Mouse (Mus musculus): Measurements from ENCODE around the gene Bend3. TPM values are rescaled to one million over a fixed set of nuclear protein-coding genes. Genes with fewer than 3 reads are reported as not detected.
"Not testable (repeated sequence)": the region's sequence is repeated elsewhere in the genome, so short reads cannot be mapped to it uniquely, and the experiment has no call there.

The Bend3 gene
- polyA plus RNA-seq, 1 experiment from 2014 or later = 4.1 TPM

- Histone ChIP-seq H3K9me3 (ENCODE audit: low read length) (no peaks in the 10 kb centered on the region), H3K27me3 (ENCODE audit: insufficient read depth, low read length) (no peaks in the 10 kb centered on the region), H3K4me3 (ENCODE audit: low read length) (no peak overlapping the region), H3K27ac (ENCODE audit: low read length) (peak overlapping the region; percentile 92), H3K4me2 (replicated peaks; ENCODE audit: low read depth, low read length) (0 out of 2 replicates have a peak overlapping the region, but pooled peaks have one; percentile 26), H3K36me3 (ENCODE audit: insufficient read depth, low read length) (peaks cover 14% of the 10 kb centered on the region; the same call in 1 of the 2 replicates), H3K9ac (replicated peaks; ENCODE audit: low read length) (no peak overlapping the region), H3K4me1 (ENCODE audit: insufficient read depth, low read length) (peaks cover 22% of the 10 kb centered on the region; the same call in 1 of the 2 replicates)
- ATAC-seq (ENCODE audit: low FRiP score, low TSS enrichment) = 0 out of 2 replicates have a peak, but pooled peaks have one; percentile 36
- WGBS = 49% methylated on average over 4 of the region's 4 CpGs
These were observed 39.2 kb downstream of the Bend3 start for GRCm38 (mm10) chr10:43517836-43518235.

- H3K27ac ChIP-seq (ENCODE audit: low read length) = peak overlapping the region; percentile 92
- WGBS = 56% methylated on average over 11 of the region's 13 CpGs
- peak; percentile 46; the same call in 1 of the 2 replicates for ATAC-seq (ENCODE audit: low FRiP score, low TSS enrichment)
- H3K4me2 ChIP-seq (replicated peaks; ENCODE audit: low read depth, low read length) = peak overlapping the region; percentile 26; the same call in 1 of the 2 replicates
- no peaks in the 10 kb centered on the region for H3K27me3 ChIP-seq (ENCODE audit: insufficient read depth, low read length)
- H3K9ac ChIP-seq (replicated peaks; ENCODE audit: low read length) = no peak overlapping the region
- peaks cover 22% of the 10 kb centered on the region; the same call in 1 of the 2 replicates for H3K4me1 ChIP-seq (ENCODE audit: insufficient read depth, low read length)
- H3K9me3 ChIP-seq (ENCODE audit: low read length) = no peaks in the 10 kb centered on the region
- peaks cover 9% of the 10 kb centered on the region; the same call in 1 of the 2 replicates for H3K36me3 ChIP-seq (ENCODE audit: insufficient read depth, low read length)
- peak overlapping the region; percentile 11; the same call in 1 of the 2 replicates for H3K4me3 ChIP-seq (ENCODE audit: low read length)
These were observed 39.7 kb downstream of the Bend3 start for GRCm38 (mm10) chr10:43518368-43518767.

DNA sequence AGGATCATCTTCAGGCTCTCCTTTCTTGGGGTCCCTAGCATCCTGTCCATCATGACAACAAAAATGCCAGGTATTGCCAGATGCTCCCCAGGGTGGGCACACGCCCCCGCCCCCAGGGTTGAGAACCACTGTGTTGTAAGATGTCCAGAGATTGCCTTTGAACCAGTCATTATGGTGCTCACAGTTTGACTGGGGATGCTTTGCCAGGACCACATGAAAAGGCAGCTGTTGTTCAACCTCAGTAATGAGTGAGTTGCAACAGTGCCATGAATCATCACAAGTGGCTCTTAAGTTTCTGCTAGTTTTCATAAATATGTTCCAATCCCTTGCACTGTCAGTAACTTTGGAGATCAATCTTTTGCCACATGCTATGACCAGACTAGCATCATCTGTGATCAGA lies 41.3 kb downstream of the Bend3 start:
- Histone ChIP-seq H3K36me3 (ENCODE audit: insufficient read depth, low read length) (peaks cover 4% of the 10 kb centered on the region; the same call in 1 of the 2 replicates), H3K27ac (ENCODE audit: low read length) (no peak overlapping the region), H3K4me2 (replicated peaks; ENCODE audit: low read depth, low read length) (no peak overlapping the region), H3K27me3 (ENCODE audit: insufficient read depth, low read length) (no peaks in the 10 kb centered on the region), H3K9me3 (ENCODE audit: low read length) (no peaks in the 10 kb centered on the region), H3K9ac (replicated peaks; ENCODE audit: low read length) (no peak overlapping the region), H3K4me3 (ENCODE audit: low read length) (no peak overlapping the region), H3K4me1 (ENCODE audit: insufficient read depth, low read length) (peaks cover 22% of the 10 kb centered on the region; the same call in 1 of the 2 replicates)
- no peak for ATAC-seq (ENCODE audit: low FRiP score, low TSS enrichment)
- WGBS = 97% methylated on average over 2 of the region's 2 CpGs

DNA sequence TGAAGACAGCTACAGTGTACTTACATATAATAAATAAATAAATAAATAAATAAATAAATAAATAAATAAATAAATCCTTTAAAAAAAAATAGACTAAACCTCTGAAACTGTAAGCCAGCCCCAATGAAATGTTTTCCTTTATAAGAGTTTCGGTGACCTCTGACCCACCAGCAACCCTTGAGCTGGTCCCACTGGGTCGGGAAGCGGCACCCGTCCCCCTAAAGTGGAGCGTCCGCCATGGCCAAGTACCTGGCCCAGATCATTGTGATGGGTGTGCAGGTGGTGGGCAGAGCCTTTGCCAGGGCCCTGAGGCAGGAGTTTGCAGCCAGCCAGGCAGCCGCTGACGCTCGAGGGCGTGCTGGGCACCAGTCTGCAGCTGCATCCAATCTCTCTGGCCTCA lies 45.3 kb downstream of the Bend3 start, which contains the start of gene Gm9803:
TSS of gene Gm9803 (plus strand) at position 154 of the 400 bp plus-strand sequence.
- not testable (repeated sequence) for H3K9ac ChIP-seq (replicated peaks; ENCODE audit: low read length); H3K27ac ChIP-seq (ENCODE audit: low read length); H3K9me3 ChIP-seq (ENCODE audit: low read length); H3K4me3 ChIP-seq (ENCODE audit: low read length); ATAC-seq (ENCODE audit: low FRiP score, low TSS enrichment); H3K4me2 ChIP-seq (replicated peaks; ENCODE audit: low read depth, low read length); H3K4me1 ChIP-seq (ENCODE audit: insufficient read depth, low read length); H3K27me3 ChIP-seq (ENCODE audit: insufficient read depth, low read length)
- H3K36me3 ChIP-seq (ENCODE audit: insufficient read depth, low read length) = peaks cover 12% of the 10 kb centered on the region; the same call in 1 of the 2 replicates
- WGBS = 95% methylated on average over 10 of the region's 10 CpGs

- no peak overlapping the region for H3K4me3 ChIP-seq (ENCODE audit: low read length)
- peak overlapping the region; percentile 35 for H3K27ac ChIP-seq (ENCODE audit: low read length)
- H3K4me2 ChIP-seq (replicated peaks; ENCODE audit: low read depth, low read length) = no peak overlapping the region
- 47% methylated on average over 15 of the region's 15 CpGs for WGBS
- no peaks in the 10 kb centered on the region for H3K4me1 ChIP-seq (ENCODE audit: insufficient read depth, low read length)
- H3K36me3 ChIP-seq (ENCODE audit: insufficient read depth, low read length) = peaks cover 43% of the 10 kb centered on the region
- no peaks in the 10 kb centered on the region for H3K27me3 ChIP-seq (ENCODE audit: insufficient read depth, low read length)
- no peaks in the 10 kb centered on the region for H3K9me3 ChIP-seq (ENCODE audit: low read length)
- H3K9ac ChIP-seq (replicated peaks; ENCODE audit: low read length) = no peak overlapping the region
- 0 out of 2 replicates have a peak, but pooled peaks have one; percentile 39 for ATAC-seq (ENCODE audit: low FRiP score, low TSS enrichment)
These were observed 48.9 kb downstream of the Bend3 start for GRCm38 (mm10) chr10:43527283-43528269.

DNA sequence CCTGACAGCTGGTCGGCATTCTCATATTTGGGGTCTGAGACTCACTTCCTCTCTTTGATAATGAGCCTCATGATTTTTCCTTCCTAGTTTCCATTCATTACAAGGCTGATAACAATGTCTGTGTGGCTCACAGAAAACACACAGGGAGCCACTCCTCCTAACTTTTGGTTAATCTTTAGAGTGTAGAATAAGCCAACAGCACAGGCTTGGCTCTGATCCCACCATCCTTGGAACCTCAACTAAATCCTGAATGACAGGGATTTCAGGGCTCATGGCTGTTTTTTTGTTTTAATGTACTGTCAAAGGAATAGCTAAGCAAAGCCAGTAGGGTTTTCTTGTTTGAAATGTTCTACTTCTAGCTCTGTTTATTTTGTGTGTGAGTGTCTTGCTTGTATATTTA lies 55.8 kb downstream of the Bend3 start:
- Histone ChIP-seq H3K27ac (ENCODE audit: low read length) (no peak overlapping the region), H3K9me3 (ENCODE audit: low read length) (no peaks in the 10 kb centered on the region), H3K36me3 (ENCODE audit: insufficient read depth, low read length) (peaks cover 32% of the 10 kb centered on the region), H3K4me3 (ENCODE audit: low read length) (no peak overlapping the region), H3K4me2 (replicated peaks; ENCODE audit: low read depth, low read length) (no peak overlapping the region), H3K4me1 (ENCODE audit: insufficient read depth, low read length) (peaks cover 12% of the 10 kb centered on the region), H3K9ac (replicated peaks; ENCODE audit: low read length) (no peak overlapping the region), H3K27me3 (ENCODE audit: insufficient read depth, low read length) (no peaks in the 10 kb centered on the region)
- WGBS = 73% methylated on average over 1 of the region's 1 CpGs
- no peak for ATAC-seq (ENCODE audit: low FRiP score, low TSS enrichment)

DNA sequence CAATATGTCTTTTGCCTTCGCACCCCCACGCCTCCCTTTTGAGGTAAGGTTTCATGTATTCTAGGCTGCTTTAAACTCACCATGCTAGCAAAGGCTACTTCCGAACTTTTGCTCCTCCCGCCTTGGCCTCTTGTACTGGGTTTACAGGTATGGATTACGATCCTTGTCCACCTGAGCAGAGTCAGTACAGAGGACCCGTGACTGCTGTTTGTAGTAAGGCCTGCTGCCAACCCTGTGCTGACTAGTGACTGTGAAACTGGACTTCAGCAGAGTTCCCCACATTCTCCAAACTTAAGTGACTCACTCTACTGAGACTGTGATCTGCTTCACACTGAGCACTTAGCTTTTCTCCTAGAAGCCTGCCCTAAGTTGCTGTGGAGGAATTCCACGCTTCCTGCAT lies 59.0 kb downstream of the Bend3 start:
- no peak overlapping the region for H3K27ac ChIP-seq (ENCODE audit: low read length)
- H3K4me2 ChIP-seq (replicated peaks; ENCODE audit: low read depth, low read length) = no peak overlapping the region
- no peaks in the 10 kb centered on the region for H3K27me3 ChIP-seq (ENCODE audit: insufficient read depth, low read length)
- peaks cover 4% of the 10 kb centered on the region for H3K36me3 ChIP-seq (ENCODE audit: insufficient read depth, low read length)
- H3K9me3 ChIP-seq (ENCODE audit: low read length) = no peaks in the 10 kb centered on the region
- no peak overlapping the region for H3K4me3 ChIP-seq (ENCODE audit: low read length)
- no peak for ATAC-seq (ENCODE audit: low FRiP score, low TSS enrichment)
- peaks cover 22% of the 10 kb centered on the region for H3K4me1 ChIP-seq (ENCODE audit: insufficient read depth, low read length)
- no peak overlapping the region for H3K9ac ChIP-seq (replicated peaks; ENCODE audit: low read length)
- 84% methylated on average over 7 of the region's 7 CpGs for WGBS

DNA sequence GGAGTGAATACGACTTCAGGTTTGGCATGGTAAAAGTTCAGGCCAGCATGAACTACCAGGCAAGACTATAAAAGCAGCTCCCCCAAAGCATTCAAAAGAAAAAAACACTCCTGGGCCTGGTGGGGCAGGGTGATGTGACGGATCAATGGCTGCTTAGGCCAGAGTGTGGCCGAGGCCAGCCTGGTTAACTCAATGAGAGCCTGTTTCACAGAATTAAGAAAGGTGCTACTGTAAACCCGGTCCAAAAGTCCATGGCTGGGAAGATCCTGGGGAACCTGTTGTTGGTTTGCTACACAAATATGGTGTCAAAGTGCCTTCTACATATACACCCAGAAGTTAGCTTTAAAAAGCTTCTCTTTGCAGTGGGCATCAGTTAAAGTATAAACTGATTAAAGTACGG lies 60.2 kb downstream of the Bend3 start:
- ATAC-seq (ENCODE audit: low FRiP score, low TSS enrichment) = no peak
- Histone ChIP-seq H3K4me1 (ENCODE audit: insufficient read depth, low read length) (peaks cover 22% of the 10 kb centered on the region), H3K27me3 (ENCODE audit: insufficient read depth, low read length) (no peaks in the 10 kb centered on the region), H3K9me3 (ENCODE audit: low read length) (no peaks in the 10 kb centered on the region), H3K9ac (replicated peaks; ENCODE audit: low read length) (peak overlapping the region; percentile 93; the same call in 1 of the 2 replicates), H3K27ac (ENCODE audit: low read length) (peak overlapping the region; percentile 39; the same call in 1 of the 2 replicates), H3K4me2 (replicated peaks; ENCODE audit: low read depth, low read length) (peak overlapping the region; percentile 79), H3K4me3 (ENCODE audit: low read length) (no peak overlapping the region), H3K36me3 (ENCODE audit: insufficient read depth, low read length) (no peaks in the 10 kb centered on the region)
- WGBS = 69% methylated on average over 5 of the region's 5 CpGs

DNA sequence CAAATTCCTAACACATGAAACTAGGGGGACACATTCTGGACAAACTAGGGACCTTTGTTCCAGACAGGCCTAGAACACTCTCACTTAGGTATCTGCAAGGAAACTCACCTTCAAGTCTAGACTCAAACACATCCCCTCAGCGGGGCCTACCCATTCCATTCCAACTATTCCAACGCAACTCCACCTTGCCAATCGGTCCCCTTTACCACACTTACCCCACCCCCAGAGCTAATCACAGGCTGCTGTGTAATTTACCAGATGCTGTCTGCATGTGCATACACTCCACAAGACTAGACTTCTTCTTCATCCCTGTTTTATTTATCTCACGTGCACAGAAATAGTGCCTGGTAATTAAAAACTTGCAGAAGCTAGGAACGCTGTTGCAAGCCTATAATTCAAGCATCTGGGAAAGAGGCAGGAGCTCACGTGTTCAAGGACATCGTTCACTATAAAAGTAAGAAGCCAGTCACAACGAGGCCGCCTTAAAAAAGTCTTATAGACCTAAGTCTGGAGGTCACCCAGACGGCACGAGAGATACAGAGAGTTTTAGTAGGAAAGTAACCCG lies 61.2 kb downstream of the Bend3 start:
- no peaks in the 10 kb centered on the region for H3K27me3 ChIP-seq (ENCODE audit: insufficient read depth, low read length)
- peak overlapping the region; percentile 77 for H3K27ac ChIP-seq (ENCODE audit: low read length)
- WGBS = 17% methylated on average over 12 of the region's 12 CpGs
- H3K4me2 ChIP-seq (replicated peaks; ENCODE audit: low read depth, low read length) = peak overlapping the region; percentile 79
- peaks cover 22% of the 10 kb centered on the region for H3K4me1 ChIP-seq (ENCODE audit: insufficient read depth, low read length)
- H3K4me3 ChIP-seq (ENCODE audit: low read length) = peak overlapping the region; percentile 79
- ATAC-seq (ENCODE audit: low FRiP score, low TSS enrichment) = no peak
- H3K9me3 ChIP-seq (ENCODE audit: low read length) = no peaks in the 10 kb centered on the region
- peak overlapping the region; percentile 93 for H3K9ac ChIP-seq (replicated peaks; ENCODE audit: low read length)
- H3K36me3 ChIP-seq (ENCODE audit: insufficient read depth, low read length) = no peaks in the 10 kb centered on the region
